Mouse (Mus musculus) liver, embryonic 13.5 days (tissue): Measurements from ENCODE around the gene Pld2. TPM values are rescaled to one million over a fixed set of nuclear protein-coding genes. Genes with fewer than 3 reads are reported as not detected.

Source experiments
- ATAC-seq: fragments of 200-750 bp; cut with Nextera tagmentation; 2 replicates; pipeline ENCODE4 v1.8.0; 2017; ENCODE audit warnings: low read depth, mild to moderate bottlenecking, moderate number of reproducible peaks, moderate library complexity
- DNase-seq: peaks from one replicate; pipeline ENCODE4 v3.0.0; 2022
- H3K27ac ChIP-seq: fragments of 300-500 bp; sonication (generic); 2 replicates; pipeline ENCODE4 v1.5.1; 2015; ENCODE audit warnings: moderate library complexity, mild to moderate bottlenecking, inconsistent platforms
- H3K27me3 ChIP-seq: fragments of 300-500 bp; sonication (generic); 2 replicates; pipeline ENCODE4 v1.6.1; 2015; ENCODE audit warnings: mild to moderate bottlenecking, inconsistent platforms
- H3K36me3 ChIP-seq: fragments of 300-500 bp; sonication (generic); 2 replicates; pipeline ENCODE4 v1.6.1; 2015; ENCODE audit warnings: mild to moderate bottlenecking, inconsistent platforms
- H3K4me1 ChIP-seq: fragments of 300-500 bp; sonication (generic); replicated peaks from 2 replicates; pipeline ENCODE4 v1.6.1; 2015; ENCODE audit warnings: inconsistent platforms
- H3K4me2 ChIP-seq: fragments of 300-500 bp; sonication (generic); 2 replicates; pipeline ENCODE4 v1.6.1; 2015; ENCODE audit warnings: inconsistent platforms, mild to moderate bottlenecking, moderate library complexity
- H3K4me3 ChIP-seq: fragments of 300-500 bp; sonication (generic); replicated peaks from 2 replicates; pipeline ENCODE4 v1.5.1; 2015; ENCODE audit warnings: mild to moderate bottlenecking, inconsistent platforms
- H3K9ac ChIP-seq: fragments of 300-500 bp; sonication (generic); 2 replicates; pipeline ENCODE4 v1.6.1; 2015; ENCODE audit warnings: mild to moderate bottlenecking, inconsistent platforms
- H3K9me3 ChIP-seq: fragments of 300-500 bp; sonication (generic); replicated peaks from 2 replicates; pipeline ENCODE4 v1.6.1; 2016; ENCODE audit warnings: inconsistent platforms
- WGBS: fragments of 180-500 bp; shearing (Covaris S2); methylation state at CpG from one replicate; pipeline ENCODE4 v1.1.7; 2015; ENCODE audit not compliant: insufficient replicate concordance; 5-methylcytosine and 5-hydroxymethylcytosine counted together
- polyA plus RNA-seq: library from polyadenylated mRNA; unstranded; fragments of >200 nt; fragmentation: Nextera tagmentation; extraction: Ambion mirVana; gene quantifications from 2 replicates; pipeline ENCODE4 v1.2.1, GENCODE M21; 2015

Gene Pld2
- polyA plus RNA-seq, 1 experiment from 2014 or later, result 1.3 TPM

GRCm38 (mm10) chr11:70578962-70579361, 39.1 kb downstream of the Pld2 start:
- no peak for ATAC-seq
- Histone ChIP-seq H3K4me1 (peaks cover 68% of the 10 kb centered on the region), H3K27ac (no peak overlapping the region), H3K9ac (no peak overlapping the region), H3K36me3 (peaks cover 2% of the 10 kb centered on the region; the same call in 1 of the 2 replicates), H3K4me3 (no peak overlapping the region), H3K4me2 (no peak overlapping the region), H3K27me3 (no peaks in the 10 kb centered on the region), H3K9me3 (no peaks in the 10 kb centered on the region)
- DNase-seq, result no peak
- 80% methylated on average over 6 of the region's 6 CpGs for WGBS

- H3K36me3 ChIP-seq, result no peaks in the 10 kb centered on the region
- no peak overlapping the region for H3K9ac ChIP-seq
- H3K9me3 ChIP-seq, result no peaks in the 10 kb centered on the region
- ATAC-seq, result no peak; the same call in 1 of the 2 replicates
- no peak overlapping the region for H3K4me2 ChIP-seq
- H3K4me3 ChIP-seq, result no peak overlapping the region
- no peak for DNase-seq
- 62% methylated on average over 9 of the region's 9 CpGs for WGBS
- 0 out of 2 replicates have a peak overlapping the region, but pooled peaks have one; percentile 3 for H3K27ac ChIP-seq
- no peaks in the 10 kb centered on the region for H3K27me3 ChIP-seq
- peaks cover 70% of the 10 kb centered on the region for H3K4me1 ChIP-seq
Measured at GRCm38 (mm10) chr11:70579710-70580357, 40.0 kb downstream of the Pld2 start.

- WGBS, result 43% methylated on average over 5 of the region's 5 CpGs
- no peak overlapping the region for H3K4me3 ChIP-seq
- H3K4me1 ChIP-seq, result peaks cover 70% of the 10 kb centered on the region
- ATAC-seq (0 out of 2 replicates have a peak, but pooled peaks have one; percentile 17), DNase-seq (no peak)
- H3K27me3 ChIP-seq, result no peaks in the 10 kb centered on the region
- H3K36me3 ChIP-seq, result no peaks in the 10 kb centered on the region
- no peak overlapping the region for H3K4me2 ChIP-seq
- no peak overlapping the region for H3K27ac ChIP-seq
- H3K9ac ChIP-seq, result no peak overlapping the region
- no peaks in the 10 kb centered on the region for H3K9me3 ChIP-seq
Measured at GRCm38 (mm10) chr11:70580358-70580720, 40.5 kb downstream of the Pld2 start.

GRCm38 (mm10) chr11:70580921-70581320, 41.1 kb downstream of the Pld2 start:
- Histone ChIP-seq H3K27ac (no peak overlapping the region), H3K4me2 (no peak overlapping the region), H3K9me3 (no peaks in the 10 kb centered on the region), H3K4me3 (no peak overlapping the region), H3K36me3 (no peaks in the 10 kb centered on the region), H3K9ac (no peak overlapping the region), H3K27me3 (no peaks in the 10 kb centered on the region), H3K4me1 (peaks cover 72% of the 10 kb centered on the region)
- ATAC-seq (no peak), DNase-seq (no peak)
- 52% methylated on average over 3 of the region's 3 CpGs for WGBS

GRCm38 (mm10) chr11:70582196-70582595, 42.3 kb downstream of the Pld2 start:
- no peak overlapping the region for H3K4me3 ChIP-seq
- ATAC-seq (no peak), DNase-seq (no peak)
- no peaks in the 10 kb centered on the region for H3K27me3 ChIP-seq
- no peaks in the 10 kb centered on the region for H3K9me3 ChIP-seq
- H3K27ac ChIP-seq, result no peak overlapping the region
- H3K36me3 ChIP-seq, result no peaks in the 10 kb centered on the region
- WGBS, result 55% methylated on average over 3 of the region's 3 CpGs
- no peak overlapping the region for H3K4me2 ChIP-seq
- no peak overlapping the region for H3K9ac ChIP-seq
- H3K4me1 ChIP-seq, result peaks cover 73% of the 10 kb centered on the region

GRCm38 (mm10) chr11:70583022-70583714, 43.3 kb downstream of the Pld2 start:
- Histone ChIP-seq H3K4me2 (no peak overlapping the region), H3K4me1 (peaks cover 69% of the 10 kb centered on the region), H3K36me3 (no peaks in the 10 kb centered on the region), H3K9me3 (no peaks in the 10 kb centered on the region), H3K4me3 (no peak overlapping the region), H3K9ac (no peak overlapping the region), H3K27me3 (no peaks in the 10 kb centered on the region), H3K27ac (peak overlapping the region; percentile 41)
- DNase-seq, result no peak
- ATAC-seq, result no peak
- 29% methylated on average over 6 of the region's 6 CpGs for WGBS

- 0 out of 2 replicates have a peak overlapping the region, but pooled peaks have one; percentile 41 for H3K27ac ChIP-seq
Measured at GRCm38 (mm10) chr11:70583775-70584174, 43.9 kb downstream of the Pld2 start.

GRCm38 (mm10) chr11:70585457-70585856, 45.6 kb downstream of the Pld2 start:
- DNase-seq, result no peak
- Histone ChIP-seq H3K27ac (no peak overlapping the region), H3K36me3 (no peaks in the 10 kb centered on the region), H3K4me3 (no peak overlapping the region), H3K27me3 (no peaks in the 10 kb centered on the region), H3K9ac (no peak overlapping the region), H3K4me1 (peaks cover 49% of the 10 kb centered on the region), H3K9me3 (no peaks in the 10 kb centered on the region), H3K4me2 (no peak overlapping the region)
- no peak for ATAC-seq
- 72% methylated on average over 7 of the region's 7 CpGs for WGBS

More at GRCm38 (mm10) chr11:70583775-70584174, 43.9 kb downstream of the Pld2 start:
- H3K4me3 ChIP-seq, result no peak overlapping the region
- ATAC-seq (no peak), DNase-seq (no peak)
- H3K4me2 ChIP-seq, result no peak overlapping the region
- no peak overlapping the region for H3K9ac ChIP-seq
- no peaks in the 10 kb centered on the region for H3K27me3 ChIP-seq
- H3K4me1 ChIP-seq, result peaks cover 65% of the 10 kb centered on the region
- no peaks in the 10 kb centered on the region for H3K9me3 ChIP-seq
- 83% methylated on average over 7 of the region's 7 CpGs for WGBS
- no peaks in the 10 kb centered on the region for H3K36me3 ChIP-seq

GRCm38 (mm10) chr11:70586261-70586660, 46.4 kb downstream of the Pld2 start:
- 71% methylated on average over 3 of the region's 3 CpGs for WGBS
- ATAC-seq, result no peak
- no peak overlapping the region for H3K27ac ChIP-seq

GRCm38 (mm10) chr11:70586954-70587353, 47.1 kb downstream of the Pld2 start:
- no peak overlapping the region for H3K4me2 ChIP-seq
- ATAC-seq (no peak), DNase-seq (no peak)
- H3K4me1 ChIP-seq, result peaks cover 45% of the 10 kb centered on the region
- no peak overlapping the region for H3K9ac ChIP-seq
- WGBS, result 54% methylated on average over 5 of the region's 5 CpGs
- H3K9me3 ChIP-seq, result no peaks in the 10 kb centered on the region
- no peaks in the 10 kb centered on the region for H3K36me3 ChIP-seq
- H3K27ac ChIP-seq, result no peak overlapping the region
- no peak overlapping the region for H3K4me3 ChIP-seq
- no peaks in the 10 kb centered on the region for H3K27me3 ChIP-seq

More at GRCm38 (mm10) chr11:70586261-70586660, 46.4 kb downstream of the Pld2 start:
- H3K27me3 ChIP-seq, result no peaks in the 10 kb centered on the region
- H3K36me3 ChIP-seq, result no peaks in the 10 kb centered on the region
- no peak overlapping the region for H3K4me3 ChIP-seq
- no peak overlapping the region for H3K4me2 ChIP-seq
- no peak overlapping the region for H3K9ac ChIP-seq
- no peak for DNase-seq
- H3K4me1 ChIP-seq, result peaks cover 43% of the 10 kb centered on the region
- no peaks in the 10 kb centered on the region for H3K9me3 ChIP-seq

GRCm38 (mm10) chr11:70591733-70592132, 51.9 kb downstream of the Pld2 start:
- DNase-seq (no peak), ATAC-seq (no peak)
- peaks cover 47% of the 10 kb centered on the region for H3K4me1 ChIP-seq
- 36% methylated on average over 1 of the region's 1 CpGs for WGBS
- H3K9me3 ChIP-seq, result no peaks in the 10 kb centered on the region
- H3K27ac ChIP-seq, result no peak overlapping the region
- no peaks in the 10 kb centered on the region for H3K27me3 ChIP-seq
- no peak overlapping the region for H3K4me2 ChIP-seq
- H3K9ac ChIP-seq, result no peak overlapping the region
- H3K36me3 ChIP-seq, result no peaks in the 10 kb centered on the region
- H3K4me3 ChIP-seq, result no peak overlapping the region
